Mouse (Mus musculus) heart, postnatal 25 days (tissue): ENCODE measurements around the gene Stag2. TPM values are rescaled to one million over a fixed set of nuclear protein-coding genes. Genes with fewer than 3 reads are reported as not detected.

Source experiments
- DNase-seq: peaks from one replicate; pipeline ENCODE4 v3.0.0; 2022; ENCODE audit warnings: low spot score
- intact Hi-C: fragments of 180-260 bp; cut with DNase I; formaldehyde crosslinking; loops from one replicate; pipeline ENCODE4 v1.15.1; 2025
- total RNA-seq, 2 experiments: library from RNA; stranded (reverse); gene quantifications; 2 replicates each; pipeline ENCODE4 v1.2.3; 2021

Gene Stag2
- total RNA-seq, 2 experiments from 2014 or later = 39.9 to 46.0 TPM

DNA sequence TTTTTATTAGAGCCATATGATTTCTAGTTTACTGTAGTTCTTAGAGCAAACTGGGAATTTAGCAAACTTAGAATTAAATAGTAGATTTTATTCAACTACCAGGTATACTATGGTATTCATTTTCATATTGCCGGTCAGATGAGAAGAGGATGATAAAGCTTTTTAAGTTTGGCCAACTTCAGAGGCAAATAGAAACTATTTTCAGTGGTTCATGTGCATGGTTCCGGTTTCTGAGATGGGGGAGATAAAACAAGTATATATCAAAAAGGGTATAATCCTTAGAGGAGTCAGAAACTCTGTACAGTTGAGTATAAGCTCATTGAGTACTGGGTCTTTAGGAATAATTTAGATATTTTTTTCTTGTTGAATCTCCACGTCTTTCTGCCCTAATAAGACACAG lies 45.5 kb downstream of the Stag2 start:
- DNase-seq = no peak
- intact Hi-C loops = loop anchor here (5.0 kb wide), 1 partner anchor 32 kb away; no protein-coding TSS in a partner anchor

DNA sequence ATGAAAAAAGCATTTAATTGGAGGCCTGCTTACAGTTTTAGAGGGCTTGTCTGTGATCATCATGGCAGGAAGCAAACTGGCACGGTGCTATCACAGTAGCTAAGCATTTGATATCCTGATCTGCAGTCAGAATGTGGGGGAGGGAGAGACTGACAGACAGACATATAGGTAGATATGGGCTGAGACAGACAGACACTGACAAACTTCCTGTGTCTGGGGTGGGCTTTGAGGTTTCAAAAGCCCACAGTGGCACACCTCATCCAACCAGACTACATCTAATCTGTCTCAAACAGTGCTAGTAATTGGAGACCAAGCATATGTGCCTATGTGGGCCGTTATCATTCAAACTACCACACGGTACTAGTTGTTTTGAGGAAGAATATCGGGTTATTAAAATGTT lies 53.4 kb downstream of the Stag2 start:
- no peak for DNase-seq
- intact Hi-C loops = no loop called here

DNA sequence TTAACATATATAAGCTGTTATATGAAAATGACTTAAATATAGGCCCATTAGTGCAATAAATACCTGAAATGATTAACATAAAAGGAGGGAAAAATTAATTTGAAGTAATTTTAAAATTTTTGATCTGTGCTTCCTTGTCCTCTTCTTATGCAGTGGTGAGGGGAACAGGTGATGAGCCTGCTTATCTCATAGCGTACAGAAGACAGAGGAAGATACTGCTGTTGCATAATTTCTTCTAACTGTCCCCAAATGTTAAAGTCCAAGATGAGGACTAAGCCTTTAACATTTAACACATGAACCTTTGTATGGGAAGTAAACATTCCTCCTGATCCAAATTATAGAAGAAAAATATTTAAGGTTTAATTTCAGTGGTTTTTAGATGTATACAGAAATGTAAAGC lies 66.6 kb downstream of the Stag2 start:
- no peak for DNase-seq
- intact Hi-C loops = no loop called here

DNA sequence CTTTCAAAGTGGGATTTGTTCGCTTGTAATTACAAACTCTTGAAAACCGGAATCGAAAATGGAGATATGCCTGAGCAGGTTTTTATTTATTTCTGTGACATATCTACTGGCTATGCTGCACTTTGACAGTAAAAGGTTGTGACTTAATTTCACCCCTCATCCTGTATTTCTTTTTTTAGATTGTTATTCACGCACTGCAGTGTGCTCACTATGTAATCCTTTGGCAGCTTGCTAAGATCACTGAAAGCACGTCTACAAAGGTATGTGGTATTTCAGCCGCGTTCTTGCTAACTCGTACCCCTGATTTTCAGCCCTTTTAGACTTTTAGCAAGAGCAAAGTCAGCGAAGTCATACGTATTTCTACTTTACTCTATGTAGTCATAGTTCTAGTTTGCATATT lies 101.2 kb downstream of the Stag2 start:
- no peak for DNase-seq
- intact Hi-C loops = no loop called here

DNA sequence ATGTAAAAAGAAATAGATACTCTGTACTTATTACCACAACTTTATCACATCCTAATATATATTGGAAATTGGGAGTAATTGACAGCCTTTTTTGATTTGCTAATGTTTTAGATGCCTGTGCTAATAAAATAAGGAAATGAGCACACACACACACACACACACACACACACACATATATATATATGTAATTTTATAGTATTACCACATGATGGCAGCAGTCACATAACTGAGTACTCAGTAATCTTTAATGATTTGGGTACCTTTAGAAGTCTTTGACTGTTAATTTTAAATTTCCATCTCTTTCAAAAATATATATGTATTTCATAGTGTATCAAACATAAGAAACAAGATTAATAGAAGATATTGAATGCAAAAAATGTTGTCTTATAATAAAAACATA lies 123.6 kb downstream of the Stag2 start:
- no peak for DNase-seq
- intact Hi-C loops = loop anchor here (5.0 to 10.0 kb wide), 2 partner anchors 240 to 242 kb away; no protein-coding TSS in a partner anchor

DNA sequence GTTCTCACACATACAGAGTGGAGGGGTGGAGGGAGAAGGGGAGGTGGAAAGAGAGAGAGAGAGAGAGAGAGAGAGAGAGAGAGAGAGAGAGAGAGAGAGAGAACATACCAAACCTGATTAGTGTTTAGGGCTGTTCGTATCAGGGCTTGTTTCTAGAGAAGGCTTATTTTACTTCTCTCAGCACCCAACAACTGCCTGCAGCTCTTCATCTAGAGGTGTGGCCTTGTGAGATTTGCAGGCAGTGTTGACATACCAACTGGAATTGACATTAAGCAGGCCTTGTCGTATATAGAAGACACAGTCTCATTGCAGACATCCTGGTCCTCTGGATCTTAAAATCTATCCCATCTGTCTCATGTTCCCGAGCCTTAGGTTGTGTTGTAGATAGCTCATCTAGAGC lies 141.1 kb downstream of the Stag2 start:
- intact Hi-C loops = no loop called here
- DNase-seq = no peak

DNA sequence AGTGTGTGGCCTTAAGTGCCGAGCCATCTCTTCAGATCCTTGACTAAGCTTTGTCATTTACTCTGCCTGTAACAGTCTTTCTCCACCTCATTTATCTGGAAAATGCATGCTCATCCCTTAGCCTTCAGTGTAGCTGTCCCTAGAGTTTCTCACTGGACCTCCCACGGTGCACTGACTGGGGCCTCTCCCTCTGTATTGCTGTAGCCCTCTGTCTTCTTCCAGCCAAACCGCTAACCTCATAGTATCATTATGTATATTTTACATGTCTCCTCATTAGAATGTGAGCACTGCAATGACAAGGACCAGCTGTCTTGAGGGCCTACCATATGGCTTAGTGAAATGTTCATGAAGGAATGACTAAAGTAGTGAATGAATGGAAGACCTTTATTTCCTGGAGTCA lies 166.1 kb downstream of the Stag2 start:
- intact Hi-C loops = no loop called here
- DNase-seq = no peak

DNA sequence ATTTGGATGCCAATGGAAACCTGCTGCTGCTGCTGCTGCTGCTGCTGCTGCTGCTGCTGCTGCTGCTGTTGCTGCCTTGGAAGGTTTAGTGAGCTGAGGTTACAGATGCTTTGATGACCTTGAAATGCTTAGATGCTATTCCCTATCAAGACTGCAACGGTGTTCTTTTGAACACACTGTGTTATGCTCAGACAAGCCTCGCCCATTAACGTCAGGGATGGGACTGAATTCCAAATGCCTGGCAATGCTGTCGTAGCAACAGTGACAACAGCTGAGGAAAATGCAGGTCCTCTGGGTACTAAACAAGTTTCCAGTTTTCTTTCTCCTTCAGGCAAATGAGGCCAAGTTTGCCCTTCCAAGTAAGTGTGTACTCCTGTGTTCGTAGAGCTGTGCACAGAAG lies 171.3 kb downstream of the Stag2 start:
- intact Hi-C loops = no loop called here
- no peak for DNase-seq

DNA sequence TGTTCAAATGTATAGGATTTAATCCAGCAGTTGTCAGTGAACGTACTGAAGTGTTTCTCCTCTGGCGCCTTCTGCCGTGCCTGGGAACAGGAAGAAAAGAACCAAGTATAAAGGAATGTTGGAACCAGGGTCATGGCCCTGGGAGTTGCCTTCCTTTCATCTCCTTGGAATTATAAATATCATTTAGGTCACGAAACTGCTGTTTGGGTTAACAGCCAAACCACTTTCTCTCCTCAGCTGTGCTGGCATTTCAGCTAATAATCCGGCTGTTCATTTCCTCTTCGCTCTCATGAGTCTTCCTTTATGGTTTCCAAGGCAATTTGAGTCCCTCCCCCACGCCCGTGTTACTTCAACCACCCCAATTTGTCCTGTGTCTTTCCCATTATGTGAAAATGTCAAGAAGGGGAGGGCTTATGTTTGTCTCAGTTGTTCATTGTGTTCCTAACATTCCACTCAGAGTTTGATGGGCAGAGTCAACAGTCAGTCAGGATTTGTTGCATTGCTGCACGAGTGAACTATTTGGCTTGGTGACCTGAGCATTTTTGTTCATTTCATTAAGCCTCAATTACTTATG lies 172.2 kb downstream of the Stag2 start:
- intact Hi-C loops = no loop called here
- no peak for DNase-seq

DNA sequence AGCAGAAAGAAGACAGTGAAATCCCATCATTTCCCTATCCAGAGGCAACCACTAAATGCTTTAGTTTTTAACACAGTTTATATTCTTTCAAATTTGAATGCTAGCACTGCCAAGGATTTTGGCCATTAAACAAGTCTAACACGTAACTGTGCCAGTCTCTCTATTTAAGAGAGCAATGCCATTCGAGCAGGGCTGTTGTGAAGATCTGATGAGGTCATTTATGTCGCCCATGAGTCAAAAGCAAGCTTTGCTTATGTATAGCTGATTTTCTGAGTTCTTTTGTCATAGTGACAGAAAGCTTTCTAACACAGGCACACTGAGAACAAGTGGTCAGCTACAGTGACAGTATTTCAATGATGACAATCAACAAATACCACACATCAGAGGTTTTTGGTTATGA lies 175.7 kb downstream of the Stag2 start:
- intact Hi-C loops = no loop called here

More for the DNA sequence above, 175.7 kb downstream of the Stag2 start:
- no peak for DNase-seq

Other genes with a start within 250 kb of the Stag2 start
- gene Thoc2, start 228.6 kb upstream of the Stag2 start, total RNA-seq = 10 to 100 TPM; 24.5 to 27.4 TPM
- 10 to 100 TPM; 32.8 to 35.5 TPM for gene Xiap, start 89.6 kb upstream of the Stag2 start, total RNA-seq